Mouse (Mus musculus) megakaryocyte, embryonic 14.5 days (primary cell): Measurements from ENCODE around the gene Tmem40.

ENCODE experiments used
- FLI1 ChIP-seq: IDR thresholded peaks from 2 replicates; pipeline ENCODE4 v1.6.1; 2012; ENCODE audit warnings: low read length, inconsistent platforms, mixed read lengths
- GATA1 ChIP-seq: IDR thresholded peaks from 3 replicates; pipeline ENCODE4 v1.6.1; 2012; ENCODE audit warnings: mixed read lengths, low read length, inconsistent platforms, borderline replicate concordance

GRCm38 (mm10) chr6:115684851-115685646, 77.2 kb downstream of the Tmem40 start:
- TF ChIP-seq FLI1, result no peak
- TF ChIP-seq GATA1, result no peak
